Mouse (Mus musculus): ENCODE measurements at regions not wholly inside any gene's neighbourhood (a gene's known extent, or its start where the extent isn't known, plus 50 kb on each side); places are given as distances from the start of the nearest gene placed in this dataset.

DNA sequence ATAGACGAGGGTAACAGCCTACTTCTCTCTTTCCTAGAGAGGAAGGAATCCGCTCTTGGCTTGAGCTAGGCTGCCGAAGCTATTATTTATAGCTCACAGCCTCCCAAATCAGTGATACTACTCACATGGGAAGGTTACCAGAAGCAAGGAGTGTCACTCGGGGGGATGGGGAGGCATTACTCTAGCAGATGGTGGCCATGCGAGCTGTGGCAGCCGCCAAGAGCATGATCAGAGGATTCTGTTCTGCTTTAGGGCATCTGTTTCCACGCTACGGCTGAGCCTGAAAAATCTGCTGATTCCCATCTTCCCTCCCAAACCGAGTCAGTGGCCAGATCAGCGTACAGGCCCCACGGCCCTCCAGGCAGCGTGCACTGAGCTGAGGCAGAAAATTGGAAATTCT, 79.5 kb downstream of the Kctd12 start:
- Histone ChIP-seq H3K9me3 (no peaks in the 10 kb centered on the region), H3K4me1 (no peaks in the 10 kb centered on the region), H3K9ac (no peak overlapping the region), H3K36me3 (no peaks in the 10 kb centered on the region), H3K27ac (peak overlapping the region; percentile 59; the same call in 1 of the 2 replicates), H3K4me2 (peak overlapping the region; percentile 13; the same call in 1 of the 2 replicates), H3K4me3 (replicated peaks) (no peak overlapping the region), H3K27me3 (replicated peaks) (no peaks in the 10 kb centered on the region)
- WGBS = 42% methylated on average over 12 of the region's 12 CpGs
- peak; percentile 50; the same call in 1 of the 2 replicates for ATAC-seq (ENCODE audit: insufficient read depth, low FRiP score, low read depth)

DNA sequence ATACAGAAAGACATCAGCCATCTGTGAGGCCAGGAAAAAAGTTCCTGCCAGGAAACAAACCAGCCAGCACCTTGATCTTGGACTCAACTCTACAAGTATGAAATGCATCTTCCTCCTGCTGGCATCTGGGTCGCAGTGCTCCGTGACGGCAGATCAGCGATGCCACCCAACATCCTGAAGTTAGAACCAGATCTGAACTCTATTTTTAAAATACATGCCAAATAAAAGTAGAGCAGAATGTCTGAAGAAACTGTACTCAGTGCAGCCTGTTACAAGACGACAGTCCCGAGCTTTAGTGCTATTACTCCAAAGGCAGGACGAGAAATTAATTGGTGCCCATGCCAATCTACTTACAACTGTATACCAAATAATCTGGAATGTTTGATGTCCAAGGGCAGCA, 80.2 kb downstream of the Kctd12 start:
- Histone ChIP-seq H3K9me3 (no peaks in the 10 kb centered on the region), H3K36me3 (no peaks in the 10 kb centered on the region), H3K27me3 (replicated peaks) (no peaks in the 10 kb centered on the region), H3K4me3 (replicated peaks) (no peak overlapping the region), H3K4me2 (no peak overlapping the region), H3K4me1 (no peaks in the 10 kb centered on the region), H3K9ac (no peak overlapping the region), H3K27ac (no peak overlapping the region)
- ATAC-seq (ENCODE audit: insufficient read depth, low FRiP score, low read depth) = no peak
- 80% methylated on average over 7 of the region's 7 CpGs for WGBS

DNA sequence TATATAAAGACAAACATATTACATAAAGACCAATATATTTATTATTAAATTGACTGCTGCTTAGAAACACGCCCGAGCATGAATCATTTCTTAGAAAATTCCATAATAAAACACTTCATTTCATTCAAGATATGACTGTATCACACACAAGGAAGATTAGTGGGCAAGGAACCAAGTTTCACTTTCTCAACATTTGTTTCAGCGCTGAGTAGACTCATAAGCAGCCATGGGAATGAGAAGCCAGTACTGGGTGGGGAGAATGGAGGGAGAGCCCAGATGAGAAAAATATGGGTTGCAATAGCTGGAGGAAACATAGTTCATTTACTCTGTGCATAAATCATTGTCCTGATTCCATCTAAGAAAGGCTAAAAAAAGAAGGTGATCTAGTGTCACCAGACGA, 84.0 kb downstream of the Kctd12 start:
- Histone ChIP-seq H3K4me2 (no peak overlapping the region), H3K4me3 (replicated peaks) (no peak overlapping the region), H3K36me3 (no peaks in the 10 kb centered on the region), H3K9me3 (no peaks in the 10 kb centered on the region), H3K27ac (no peak overlapping the region), H3K4me1 (no peaks in the 10 kb centered on the region), H3K27me3 (replicated peaks) (no peaks in the 10 kb centered on the region), H3K9ac (no peak overlapping the region)
- ATAC-seq (ENCODE audit: insufficient read depth, low FRiP score, low read depth) = no peak
- WGBS = 75% methylated on average over 4 of the region's 4 CpGs

DNA sequence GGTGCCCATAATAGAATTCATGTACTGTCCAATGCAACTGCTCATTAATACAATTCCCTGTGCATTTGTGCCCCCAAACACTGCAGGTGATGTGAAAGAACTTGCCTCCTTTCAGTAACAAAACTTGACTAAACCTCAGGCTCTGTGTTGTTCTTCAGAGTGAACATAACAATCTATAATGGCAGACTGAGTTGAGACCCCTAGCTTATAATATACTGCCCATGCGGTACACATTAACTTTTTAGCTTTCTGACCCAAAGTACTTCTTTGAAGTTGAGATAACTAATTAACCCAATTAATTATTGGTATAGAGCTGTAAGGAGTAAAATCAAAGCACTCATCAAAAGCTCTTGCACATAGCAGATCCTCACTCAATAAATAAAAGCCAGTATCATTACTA, 85.4 kb downstream of the Kctd12 start:
- 80% methylated on average over 1 of the region's 1 CpGs for WGBS

DNA sequence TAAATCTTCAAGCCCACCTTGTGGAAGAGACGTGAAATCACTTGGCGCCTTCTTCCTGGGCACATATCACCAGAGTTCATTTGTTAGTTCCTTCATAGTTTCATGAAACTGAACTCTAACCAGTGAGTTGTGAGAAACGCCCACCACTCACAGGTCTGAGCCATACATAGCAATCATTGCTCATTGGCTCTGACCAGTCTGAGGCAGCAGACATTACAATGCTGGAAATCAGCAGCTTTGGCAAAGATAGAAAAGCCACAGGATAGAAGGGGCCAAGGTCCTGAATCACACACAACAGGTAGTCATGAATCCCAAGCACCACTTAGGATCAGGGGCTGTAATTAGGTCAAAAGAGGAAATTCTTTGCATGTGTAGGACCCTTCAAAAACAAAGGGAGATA, 85.9 kb downstream of the Kctd12 start:
- 85% methylated on average over 3 of the region's 3 CpGs for WGBS
- H3K4me2 ChIP-seq = no peak overlapping the region
- H3K9me3 ChIP-seq = no peaks in the 10 kb centered on the region
- H3K4me3 ChIP-seq (replicated peaks) = no peak overlapping the region
- no peak overlapping the region for H3K9ac ChIP-seq
- no peak for ATAC-seq (ENCODE audit: insufficient read depth, low FRiP score, low read depth)
- no peaks in the 10 kb centered on the region for H3K4me1 ChIP-seq
- no peak overlapping the region for H3K27ac ChIP-seq
- H3K27me3 ChIP-seq (replicated peaks) = no peaks in the 10 kb centered on the region
- H3K36me3 ChIP-seq = no peaks in the 10 kb centered on the region

More for the DNA sequence above, 85.4 kb downstream of the Kctd12 start:
- H3K4me2 ChIP-seq = no peak overlapping the region
- ATAC-seq (ENCODE audit: insufficient read depth, low FRiP score, low read depth) = no peak
- no peak overlapping the region for H3K4me3 ChIP-seq (replicated peaks)
- H3K9ac ChIP-seq = no peak overlapping the region
- no peaks in the 10 kb centered on the region for H3K4me1 ChIP-seq
- no peaks in the 10 kb centered on the region for H3K27me3 ChIP-seq (replicated peaks)
- no peaks in the 10 kb centered on the region for H3K9me3 ChIP-seq
- no peak overlapping the region for H3K27ac ChIP-seq
- H3K36me3 ChIP-seq = no peaks in the 10 kb centered on the region

DNA sequence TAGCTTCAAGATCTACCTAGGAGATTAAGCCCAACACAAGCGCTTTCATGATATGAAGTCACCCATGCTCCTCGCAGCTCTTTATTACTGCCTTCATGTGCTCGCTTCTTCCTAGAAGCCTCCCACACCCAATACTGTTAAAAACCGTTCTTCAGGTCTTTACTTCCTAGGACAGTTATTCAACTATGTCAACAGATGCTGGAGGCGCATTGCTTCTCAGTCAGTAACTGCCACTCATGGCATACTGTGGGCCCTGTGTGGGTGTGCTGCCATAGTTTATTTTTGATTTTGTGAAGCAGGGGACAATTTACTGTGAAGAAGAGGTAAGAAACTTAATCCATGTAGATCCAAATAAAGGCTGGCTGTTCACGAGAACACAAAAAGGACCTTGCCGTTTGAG, 89.2 kb downstream of the Kctd12 start:
- H3K4me2 ChIP-seq = no peak overlapping the region
- no peak overlapping the region for H3K9ac ChIP-seq
- WGBS = 88% methylated on average over 7 of the region's 7 CpGs
- no peaks in the 10 kb centered on the region for H3K27me3 ChIP-seq (replicated peaks)
- no peak overlapping the region for H3K27ac ChIP-seq
- H3K9me3 ChIP-seq = no peaks in the 10 kb centered on the region
- no peak for ATAC-seq (ENCODE audit: insufficient read depth, low FRiP score, low read depth)
- no peaks in the 10 kb centered on the region for H3K36me3 ChIP-seq
- H3K4me1 ChIP-seq = no peaks in the 10 kb centered on the region
- H3K4me3 ChIP-seq (replicated peaks) = no peak overlapping the region

DNA sequence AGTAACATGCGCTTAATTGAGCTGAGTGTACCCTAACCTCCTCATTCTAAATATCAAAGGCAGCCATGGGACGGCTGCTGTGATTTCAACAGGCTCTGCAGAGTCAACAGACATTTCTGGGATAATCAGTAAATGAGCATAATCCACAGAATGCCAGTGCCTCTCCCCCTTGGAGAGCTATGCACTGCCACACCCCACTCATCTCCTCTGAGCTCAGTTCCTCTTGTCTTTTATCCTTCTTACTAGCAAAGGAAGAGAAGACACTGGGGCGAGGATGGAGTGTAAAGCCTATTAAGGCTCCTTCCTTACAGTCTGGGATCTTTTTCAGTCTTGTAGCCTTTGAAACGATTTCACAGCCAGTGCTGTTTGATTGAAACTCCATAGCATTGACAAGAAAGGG, 90.9 kb downstream of the Kctd12 start:
- WGBS = 63% methylated on average over 4 of the region's 4 CpGs
- Histone ChIP-seq H3K27me3 (replicated peaks) (no peaks in the 10 kb centered on the region), H3K36me3 (no peaks in the 10 kb centered on the region), H3K9ac (no peak overlapping the region), H3K4me3 (replicated peaks) (no peak overlapping the region), H3K27ac (no peak overlapping the region), H3K4me2 (no peak overlapping the region), H3K9me3 (no peaks in the 10 kb centered on the region), H3K4me1 (no peaks in the 10 kb centered on the region)
- ATAC-seq (ENCODE audit: insufficient read depth, low FRiP score, low read depth) = no peak

DNA sequence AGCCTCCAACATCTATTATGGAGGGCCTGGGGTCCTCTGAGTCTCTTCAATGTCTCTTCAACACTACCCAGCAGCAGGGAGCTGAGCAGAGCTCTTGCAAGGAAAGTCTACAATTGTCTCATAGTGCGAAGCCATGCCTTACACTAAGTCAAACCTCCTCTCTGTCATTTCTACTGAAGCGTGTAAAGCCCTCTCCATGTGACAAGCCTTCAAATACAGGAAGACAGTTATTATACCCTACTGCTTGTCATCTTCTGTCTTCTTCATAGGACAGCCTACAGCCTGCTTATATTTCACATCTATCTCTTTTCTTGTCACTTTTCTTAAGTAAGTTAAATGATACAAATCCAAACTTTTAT, 97.2 kb downstream of the Kctd12 start:
- 95% methylated on average over 2 of the region's 2 CpGs for WGBS
- Histone ChIP-seq H3K4me3 (replicated peaks) (no peak overlapping the region), H3K4me1 (no peaks in the 10 kb centered on the region), H3K4me2 (no peak overlapping the region), H3K9ac (no peak overlapping the region), H3K27me3 (replicated peaks) (no peaks in the 10 kb centered on the region), H3K36me3 (no peaks in the 10 kb centered on the region), H3K27ac (no peak overlapping the region), H3K9me3 (no peaks in the 10 kb centered on the region)
- no peak for ATAC-seq (ENCODE audit: insufficient read depth, low FRiP score, low read depth)

DNA sequence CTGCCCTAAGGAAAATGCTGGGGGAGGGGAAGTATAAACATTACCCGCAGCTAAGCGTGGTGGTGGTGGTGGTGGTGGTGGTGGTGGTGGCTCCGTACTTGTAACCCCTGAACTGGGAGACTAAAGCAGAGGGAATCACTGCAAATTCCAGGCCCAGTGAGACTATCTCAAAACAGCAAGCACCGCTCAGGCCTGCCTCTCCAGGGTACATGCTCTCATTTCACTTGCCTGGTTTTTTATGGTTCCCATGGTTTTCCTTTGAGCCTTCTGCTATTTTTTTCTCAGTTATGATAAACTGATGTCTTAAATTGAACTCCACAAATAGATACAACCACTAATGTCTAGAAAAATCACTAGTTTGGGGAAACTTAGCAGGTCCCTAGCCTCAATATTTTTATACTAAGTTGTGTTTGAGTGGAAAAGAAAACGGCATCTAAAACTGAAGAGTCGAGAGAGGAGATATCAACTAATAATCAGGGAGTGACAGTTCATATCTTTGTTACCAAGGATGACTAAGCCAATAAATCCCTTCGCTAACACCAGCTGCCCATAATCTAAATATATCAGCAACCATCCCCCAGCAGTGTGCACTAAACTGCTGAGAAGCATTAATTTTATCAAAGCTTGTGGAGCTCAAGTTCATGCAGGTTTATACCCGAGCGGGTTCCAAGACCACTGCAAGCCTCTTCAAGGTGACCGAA, 97.7 kb downstream of the Kctd12 start:
- ATAC-seq (ENCODE audit: insufficient read depth, low FRiP score, low read depth) = no peak
- no peak overlapping the region for H3K27ac ChIP-seq
- no peaks in the 10 kb centered on the region for H3K4me1 ChIP-seq
- no peaks in the 10 kb centered on the region for H3K36me3 ChIP-seq
- H3K9ac ChIP-seq = no peak overlapping the region
- 73% methylated on average over 10 of the region's 10 CpGs for WGBS
- no peak overlapping the region for H3K4me3 ChIP-seq (replicated peaks)
- no peaks in the 10 kb centered on the region for H3K27me3 ChIP-seq (replicated peaks)
- H3K4me2 ChIP-seq = no peak overlapping the region
- H3K9me3 ChIP-seq = no peaks in the 10 kb centered on the region

DNA sequence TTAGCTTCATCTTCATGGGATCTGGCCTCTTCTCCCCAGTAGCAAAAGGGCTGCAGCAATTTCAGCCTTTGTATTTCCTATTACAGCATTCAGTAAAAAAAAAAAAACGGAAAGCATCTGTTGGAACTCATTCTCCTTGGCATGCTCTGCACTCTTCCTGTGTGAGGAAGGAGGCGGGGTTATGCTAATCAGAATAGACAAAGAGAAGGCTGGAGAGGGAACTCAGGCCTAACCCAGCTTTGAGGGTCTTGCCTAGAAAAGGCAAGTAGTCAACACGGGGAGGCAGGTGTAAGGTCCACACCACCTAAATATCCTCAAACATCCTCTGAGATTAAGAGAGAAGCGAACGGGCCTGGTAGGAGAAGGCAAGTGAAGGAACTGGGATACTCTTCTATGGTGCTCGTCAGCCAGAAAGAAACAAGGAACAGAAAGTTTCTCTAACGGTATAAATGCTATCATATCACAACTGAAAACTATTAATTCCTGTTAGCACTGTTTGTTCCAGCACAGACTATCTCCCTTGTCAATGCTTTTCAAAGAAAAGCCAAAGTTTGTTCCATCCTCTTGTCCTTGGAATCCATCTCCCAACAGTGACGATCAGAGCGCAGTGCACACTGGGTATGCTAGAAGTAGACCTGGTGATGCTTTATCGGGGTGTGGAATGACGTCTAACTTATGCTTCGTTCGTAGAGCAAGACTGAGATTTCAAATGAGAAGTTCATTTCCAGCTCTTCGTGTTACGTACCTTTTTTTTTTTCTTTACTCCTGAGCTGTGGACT, 98.9 kb downstream of the Kctd12 start:
- Histone ChIP-seq H3K36me3 (no peaks in the 10 kb centered on the region), H3K9ac (no peak overlapping the region), H3K27ac (no peak overlapping the region), H3K4me1 (no peaks in the 10 kb centered on the region), H3K9me3 (no peaks in the 10 kb centered on the region), H3K4me3 (replicated peaks) (no peak overlapping the region), H3K27me3 (replicated peaks) (no peaks in the 10 kb centered on the region), H3K4me2 (no peak overlapping the region)
- no peak; the same call in 1 of the 2 replicates for ATAC-seq (ENCODE audit: insufficient read depth, low FRiP score, low read depth)
- 80% methylated on average over 15 of the region's 15 CpGs for WGBS

DNA sequence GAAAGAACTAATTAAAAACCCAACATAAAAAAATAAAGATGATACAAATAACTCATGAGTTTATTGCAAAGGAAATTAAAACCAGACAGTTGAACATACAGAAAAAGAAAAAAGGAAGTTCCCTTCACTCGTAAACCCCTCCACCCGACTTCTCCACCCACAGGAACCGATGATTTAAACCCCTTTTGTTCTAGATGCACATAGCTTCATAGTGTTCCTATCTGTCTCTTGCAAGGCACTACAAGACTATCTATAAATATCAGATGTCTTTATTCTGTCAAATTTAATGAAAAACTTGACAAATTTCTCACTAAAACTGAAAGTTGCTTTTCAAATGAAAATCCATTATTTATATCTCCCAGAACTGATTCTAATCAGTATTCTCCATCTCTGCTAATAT, 100.2 kb downstream of the Kctd12 start:
- no peaks in the 10 kb centered on the region for H3K4me1 ChIP-seq
- ATAC-seq (ENCODE audit: insufficient read depth, low FRiP score, low read depth) = no peak
- H3K27ac ChIP-seq = no peak overlapping the region
- no peak overlapping the region for H3K4me3 ChIP-seq (replicated peaks)
- no peaks in the 10 kb centered on the region for H3K36me3 ChIP-seq
- H3K4me2 ChIP-seq = no peak overlapping the region
- no peak overlapping the region for H3K9ac ChIP-seq
- WGBS = 72% methylated on average over 3 of the region's 3 CpGs
- no peaks in the 10 kb centered on the region for H3K9me3 ChIP-seq
- no peaks in the 10 kb centered on the region for H3K27me3 ChIP-seq (replicated peaks)

DNA sequence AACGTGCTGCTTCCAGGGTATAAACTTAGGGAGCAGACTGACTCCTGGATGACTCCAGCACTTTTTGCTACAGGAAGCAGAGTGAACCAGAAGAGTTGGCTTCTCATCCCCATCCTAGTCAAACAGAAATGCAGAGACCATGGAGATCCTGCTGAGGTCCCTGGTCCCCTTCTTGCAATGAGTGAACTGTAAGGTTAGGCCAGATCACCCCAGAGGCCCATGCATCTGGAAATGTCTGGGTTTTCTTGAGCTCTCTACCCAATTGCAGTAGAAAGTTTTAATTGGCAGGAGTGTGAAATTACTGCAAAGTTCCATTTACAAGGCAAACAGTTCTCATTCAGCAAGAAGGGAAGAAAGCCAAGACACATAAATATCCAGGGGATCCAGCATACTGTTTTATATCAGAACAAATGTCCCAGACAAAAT, 101.8 kb downstream of the Kctd12 start:
- H3K9me3 ChIP-seq = no peaks in the 10 kb centered on the region
- no peak overlapping the region for H3K4me3 ChIP-seq (replicated peaks)
- no peaks in the 10 kb centered on the region for H3K27me3 ChIP-seq (replicated peaks)
- WGBS = 28% methylated on average over 1 of the region's 1 CpGs
- H3K27ac ChIP-seq = peak overlapping the region; percentile 57; the same call in 1 of the 2 replicates
- ATAC-seq (ENCODE audit: insufficient read depth, low FRiP score, low read depth) = peak; percentile 35; the same call in 1 of the 2 replicates
- H3K4me2 ChIP-seq = no peak overlapping the region
- no peak overlapping the region for H3K9ac ChIP-seq
- no peaks in the 10 kb centered on the region for H3K4me1 ChIP-seq
- no peaks in the 10 kb centered on the region for H3K36me3 ChIP-seq
